Mouse (Mus musculus) midbrain, postnatal 0 days (tissue): ENCODE results near the gene Golph3l. TPM values are rescaled to one million over a fixed set of nuclear protein-coding genes. Genes with fewer than 3 reads are reported as not detected.

Experiments
- ATAC-seq: fragments of 200-750 bp; cut with Nextera tagmentation; 2 replicates; pipeline ENCODE4 v1.8.0; 2017; ENCODE audit warnings: moderate number of reproducible peaks, mild to moderate bottlenecking, moderate TSS enrichment, moderate library complexity; ENCODE audit not compliant: low FRiP score
- DNase-seq: peaks from one replicate; pipeline ENCODE4 v3.0.0-alpha.2; 2015; ENCODE audit warnings: low spot score
- H3K27ac ChIP-seq: fragments of 300-500 bp; sonication (generic); 2 replicates; pipeline ENCODE4 v1.5.1; 2014; ENCODE audit warnings: low read depth, mild to moderate bottlenecking, low read length, mixed read lengths
- H3K27me3 ChIP-seq: fragments of 300-500 bp; sonication (generic); 2 replicates; pipeline ENCODE4 v1.6.1; 2014; ENCODE audit warnings: low read length, control low read depth, mixed read lengths; ENCODE audit not compliant: insufficient read depth
- H3K36me3 ChIP-seq: fragments of 300-500 bp; sonication (generic); 2 replicates; pipeline ENCODE4 v1.6.1; 2014; ENCODE audit warnings: low read length, control low read depth, mixed read lengths; ENCODE audit not compliant: insufficient read depth
- H3K4me1 ChIP-seq: fragments of 300-500 bp; sonication (generic); 2 replicates; pipeline ENCODE4 v1.6.1; 2014; ENCODE audit warnings: mild to moderate bottlenecking, control low read depth, antibody characterized with exemption, low read length, mixed read lengths; ENCODE audit not compliant: insufficient read depth
- H3K4me2 ChIP-seq: fragments of 300-500 bp; sonication (generic); 2 replicates; pipeline ENCODE4 v1.6.1; 2014; ENCODE audit warnings: low read depth, mild to moderate bottlenecking, low read length, mixed read lengths; ENCODE audit not compliant: poor library complexity, severe bottlenecking
- H3K4me3 ChIP-seq: fragments of 300-500 bp; sonication (generic); 2 replicates; pipeline ENCODE4 v1.5.1; 2014; ENCODE audit warnings: low read depth, mild to moderate bottlenecking, low read length, moderate library complexity
- H3K9ac ChIP-seq: fragments of 300-500 bp; sonication (generic); replicated peaks from 2 replicates; pipeline ENCODE4 v1.6.1; 2014; ENCODE audit warnings: mild to moderate bottlenecking, low read length, moderate library complexity, mixed read lengths; ENCODE audit not compliant: poor library complexity, severe bottlenecking
- H3K9me3 ChIP-seq: fragments of 300-500 bp; sonication (generic); 2 replicates; pipeline ENCODE4 v1.6.1; 2016; ENCODE audit warnings: low read length, control low read depth
- CTCF ChIP-seq: IDR thresholded peaks from 2 replicates; pipeline ENCODE4 v1.5.1; 2016; ENCODE audit warnings: antibody characterized with exemption, mild to moderate bottlenecking
- WGBS: fragments of 180-500 bp; shearing (Covaris S2); extraction: QIAGEN DNeasy Blood & Tissue Kit; methylation state at CpG from one replicate; pipeline ENCODE4 v1.1.7; 2014; 5-methylcytosine and 5-hydroxymethylcytosine counted together
- polyA plus RNA-seq: library from polyadenylated mRNA; unstranded; fragments of >200 nt; fragmentation: Nextera tagmentation; extraction: Ambion mirVana; gene quantifications from 2 replicates; pipeline ENCODE4 v1.2.1, GENCODE M21; 2015
- total RNA-seq: library from RNA; depleted of rRNA; stranded (reverse); fragments of >200 nt; gene quantifications from 2 replicates; pipeline ENCODE4 v1.2.3, GENCODE M21; 2014

The Golph3l gene
- total and polyA plus RNA-seq, 2 experiments from 2014 or later, result 18.8 to 22.2 TPM

DNA sequence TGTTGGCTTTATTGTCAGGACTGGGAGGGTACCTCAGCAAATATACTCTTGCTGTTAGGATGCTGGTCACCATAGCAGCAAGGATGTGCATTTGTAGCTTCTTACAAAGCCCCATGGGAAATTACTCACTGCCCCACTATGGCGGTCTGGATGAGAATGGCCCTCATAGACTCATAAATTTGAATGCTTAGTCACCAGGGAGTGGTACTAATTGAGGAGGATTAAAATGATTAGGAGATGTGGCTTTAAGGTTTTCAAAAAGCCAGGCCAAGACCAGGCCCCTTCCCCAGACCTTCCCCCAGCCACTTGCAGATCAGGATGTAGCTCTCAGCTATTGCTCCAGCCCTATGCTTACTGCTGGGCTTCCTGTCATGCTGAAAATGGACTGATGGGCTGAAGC, 38.6 kb upstream of the Golph3l start:
- Histone ChIP-seq H3K4me3 (no peak overlapping the region), H3K9me3 (no peaks in the 10 kb centered on the region), H3K9ac (no peak overlapping the region), H3K27me3 (no peaks in the 10 kb centered on the region), H3K36me3 (no peaks in the 10 kb centered on the region), H3K27ac (no peak overlapping the region), H3K4me2 (no peak overlapping the region), H3K4me1 (no peaks in the 10 kb centered on the region)
- DNase-seq, result no peak
- no peak for ATAC-seq
- no peak for TF ChIP-seq CTCF
- WGBS, result 54% methylated on average over 1 of the region's 1 CpGs

DNA sequence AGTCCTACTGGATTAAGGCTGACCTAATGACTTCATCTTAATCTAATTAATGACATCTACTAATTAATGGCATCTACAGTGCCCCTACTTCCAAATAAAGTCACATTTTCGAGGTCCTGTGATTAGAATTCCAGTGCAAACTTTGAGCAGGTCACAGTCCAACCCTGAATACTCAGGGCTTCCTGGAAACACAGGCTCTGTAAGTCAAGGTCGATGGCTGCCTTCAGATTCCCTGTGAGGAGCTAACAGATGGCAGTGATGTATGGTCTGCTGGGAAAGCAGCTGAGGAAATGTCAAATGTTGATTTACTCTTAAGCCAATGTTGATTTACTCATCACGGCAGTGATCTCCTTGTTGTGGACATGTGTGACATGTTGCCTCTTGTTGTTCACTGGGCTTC, 34.7 kb upstream of the Golph3l start:
- H3K9ac ChIP-seq, result no peak overlapping the region
- H3K27ac ChIP-seq, result no peak overlapping the region
- no peak overlapping the region for H3K4me3 ChIP-seq
- 66% methylated on average over 3 of the region's 3 CpGs for WGBS
- no peak for TF ChIP-seq CTCF
- no peaks in the 10 kb centered on the region for H3K4me1 ChIP-seq
- DNase-seq, result no peak
- H3K27me3 ChIP-seq, result no peaks in the 10 kb centered on the region
- no peak overlapping the region for H3K4me2 ChIP-seq
- H3K9me3 ChIP-seq, result no peaks in the 10 kb centered on the region
- ATAC-seq, result no peak
- no peaks in the 10 kb centered on the region for H3K36me3 ChIP-seq

DNA sequence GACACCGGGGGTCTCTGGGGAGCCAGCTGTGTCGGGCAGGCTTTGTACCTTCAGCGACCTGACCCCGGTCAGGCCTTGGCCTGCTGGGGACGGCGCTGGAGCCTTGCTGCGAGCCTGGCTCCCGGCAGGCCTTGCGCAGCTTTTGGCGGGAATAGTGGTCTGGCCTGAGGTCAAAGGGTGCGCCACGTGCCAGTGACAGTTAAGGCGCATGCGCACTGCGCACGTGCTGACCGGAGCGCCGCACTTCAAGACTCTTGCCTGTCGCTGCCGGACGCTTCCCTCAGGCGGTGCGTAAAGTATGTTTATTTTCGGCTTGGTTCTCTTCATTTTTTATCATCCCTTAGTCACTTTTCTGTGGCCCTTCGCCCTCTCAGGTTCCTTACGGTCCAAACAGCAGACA, 29.3 kb upstream of the Golph3l start, which contains the start of gene Hormad1:
Gene Hormad1 (plus strand): TSS at position 241 of the 400 bp plus-strand sequence.
- H3K4me3 ChIP-seq, result no peak within 1 kb of the TSS
- 94% methylated on average over 27 of the region's 27 CpGs for WGBS
- H3K27ac ChIP-seq, result no peak within 1 kb of the TSS
- H3K9ac ChIP-seq, result no peak within 1 kb of the TSS
- no peak within 1 kb of the TSS for H3K4me2 ChIP-seq
- no peak for TF ChIP-seq CTCF
- no peaks in the 10 kb centered on the region for H3K36me3 ChIP-seq
- DNase-seq (no peak), ATAC-seq (no peak)
- no peaks in the 10 kb centered on the region for H3K27me3 ChIP-seq
- no peaks in the 10 kb centered on the region for H3K4me1 ChIP-seq
- no peaks in the 10 kb centered on the region for H3K9me3 ChIP-seq

DNA sequence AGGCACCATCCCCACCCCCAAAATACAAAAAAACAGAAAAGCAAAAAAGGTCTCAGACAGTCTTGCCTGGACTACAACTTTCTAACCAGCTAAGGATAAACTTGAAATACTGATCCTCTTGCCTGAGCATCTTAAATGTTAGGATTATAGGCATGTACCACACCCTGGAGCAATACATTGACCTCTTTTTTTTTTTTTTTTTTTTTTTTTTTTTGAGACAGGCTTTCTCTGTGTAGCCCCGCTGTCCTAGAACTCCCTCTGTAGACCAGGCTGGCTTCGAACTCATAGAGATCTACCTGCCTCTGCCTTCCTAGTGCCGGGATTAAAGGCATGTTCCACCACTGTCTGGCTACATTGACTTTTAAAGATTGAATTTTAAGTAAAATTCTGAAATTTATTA, 28.0 kb upstream of the Golph3l start:
- DNase-seq, result no peak
- no peak overlapping the region for H3K4me2 ChIP-seq
- H3K9ac ChIP-seq, result no peak overlapping the region
- no peaks in the 10 kb centered on the region for H3K4me1 ChIP-seq
- H3K9me3 ChIP-seq, result no peaks in the 10 kb centered on the region
- no peaks in the 10 kb centered on the region for H3K36me3 ChIP-seq
- H3K4me3 ChIP-seq, result no peak overlapping the region
- H3K27me3 ChIP-seq, result no peaks in the 10 kb centered on the region
- 87% methylated on average over 3 of the region's 3 CpGs for WGBS
- ATAC-seq, result no peak
- no peak for TF ChIP-seq CTCF
- H3K27ac ChIP-seq, result no peak overlapping the region

DNA sequence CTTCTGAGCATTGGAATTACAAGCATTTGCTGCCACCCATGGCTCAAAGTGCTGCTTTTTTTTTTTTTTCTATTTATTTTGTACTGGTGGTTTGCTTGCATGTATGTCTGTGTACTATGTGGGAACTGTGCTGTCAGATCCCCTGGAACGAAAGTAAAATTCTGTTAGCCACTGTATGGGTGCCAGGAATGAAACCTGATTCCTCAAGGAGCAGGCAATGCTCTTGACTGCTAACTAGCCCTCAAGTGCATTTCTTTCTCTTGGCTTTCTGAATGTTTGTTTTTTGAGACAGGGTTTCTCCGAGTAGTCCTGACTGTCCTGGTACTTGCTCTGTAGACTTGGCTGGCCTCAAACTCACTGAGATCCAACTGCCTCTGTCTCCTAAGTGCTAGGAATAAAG, 26.9 kb upstream of the Golph3l start:
- Histone ChIP-seq H3K4me2 (no peak overlapping the region), H3K27me3 (no peaks in the 10 kb centered on the region), H3K9me3 (no peaks in the 10 kb centered on the region), H3K27ac (no peak overlapping the region), H3K9ac (no peak overlapping the region), H3K4me3 (no peak overlapping the region), H3K4me1 (no peaks in the 10 kb centered on the region), H3K36me3 (no peaks in the 10 kb centered on the region)
- ATAC-seq, result no peak
- WGBS, result 71% methylated on average over 2 of the region's 2 CpGs
- TF ChIP-seq CTCF, result no peak
- no peak for DNase-seq

DNA sequence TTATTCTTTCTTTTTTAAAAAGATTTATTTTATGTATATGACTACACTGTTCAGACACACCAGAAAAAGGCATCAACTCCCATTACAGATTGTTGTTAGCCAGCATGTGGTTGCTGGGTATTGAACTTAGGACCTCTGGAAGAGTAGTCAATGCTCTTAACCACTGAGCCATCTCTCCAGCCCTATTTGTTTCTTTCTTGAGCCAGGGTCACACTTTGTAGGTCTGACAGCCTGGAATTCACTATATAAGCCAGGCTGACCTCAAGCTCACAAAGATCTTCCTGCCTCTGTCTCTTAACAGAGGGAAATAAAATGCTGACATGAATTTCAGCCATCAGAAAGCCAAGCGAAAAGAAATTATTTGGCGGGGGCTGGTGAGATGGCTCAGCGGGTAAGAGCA, 19.1 kb upstream of the Golph3l start:
- Histone ChIP-seq H3K9ac (no peak overlapping the region), H3K27me3 (no peaks in the 10 kb centered on the region), H3K4me1 (no peaks in the 10 kb centered on the region), H3K4me3 (no peak overlapping the region), H3K27ac (no peak overlapping the region), H3K36me3 (no peaks in the 10 kb centered on the region), H3K4me2 (no peak overlapping the region), H3K9me3 (no peaks in the 10 kb centered on the region)
- WGBS, result 93% methylated on average over 3 of the region's 3 CpGs
- ATAC-seq (no peak), DNase-seq (no peak)
- no peak for TF ChIP-seq CTCF
